Mouse (Mus musculus) G1E-ER4 (cell line): ENCODE measurements around the gene Lmx1b. TPM values are rescaled to one million over a fixed set of nuclear protein-coding genes. Genes with fewer than 3 reads are reported as not detected.

ENCODE experiments used
- GATA1 ChIP-seq: IDR thresholded peaks from one replicate; pipeline ENCODE4 v1.8.0; 2012; ENCODE audit warnings: low read length, inconsistent platforms
- polyA plus RNA-seq: library from polyadenylated mRNA; stranded (reverse); fragments of >175 nt; gene quantifications from 2 replicates; pipeline ENCODE4 v1.2.3, GENCODE M21; 2012

Lmx1b gene
- polyA plus RNA-seq, 1 experiment = not detected

DNA sequence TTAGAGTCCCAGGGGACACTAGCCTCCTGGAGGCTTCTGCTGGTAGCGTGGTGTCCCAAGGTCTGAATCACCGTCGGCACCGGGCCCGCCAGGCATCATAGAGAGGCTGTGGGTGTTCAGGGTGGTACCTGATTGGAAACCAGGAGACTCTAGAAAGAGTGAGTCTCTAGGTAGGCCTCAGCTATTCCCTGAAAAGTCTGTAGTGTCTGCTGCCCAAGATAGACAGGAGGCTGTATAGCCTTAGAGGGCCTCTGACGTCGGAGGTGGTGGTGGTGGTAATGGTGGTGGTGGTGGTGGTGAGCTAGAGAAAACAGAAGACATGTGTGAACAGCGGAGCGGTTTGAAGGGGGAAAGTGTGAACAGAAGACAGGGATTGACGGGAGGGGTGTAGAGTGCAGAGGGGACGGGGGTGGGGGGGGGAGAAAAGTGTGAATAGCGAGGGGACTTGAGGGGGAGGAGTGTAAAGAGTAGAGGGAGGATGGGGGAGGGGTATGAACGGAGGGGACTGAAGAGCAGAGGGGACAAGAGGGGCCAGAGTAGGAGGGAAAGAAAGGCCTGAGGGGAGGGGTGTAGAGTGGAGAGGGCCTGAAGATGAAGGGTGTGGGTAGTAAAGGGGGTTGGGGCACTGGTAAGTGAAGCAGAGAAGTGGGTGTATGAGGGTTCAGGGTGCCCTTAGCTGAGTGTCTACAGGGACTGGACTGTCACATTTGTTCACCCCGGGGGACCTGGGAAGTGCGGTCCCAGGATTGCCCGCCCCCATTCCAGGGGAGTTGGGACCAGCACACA lies 95.3 kb downstream of the Lmx1b start:
- TF ChIP-seq GATA1 = no peak

DNA sequence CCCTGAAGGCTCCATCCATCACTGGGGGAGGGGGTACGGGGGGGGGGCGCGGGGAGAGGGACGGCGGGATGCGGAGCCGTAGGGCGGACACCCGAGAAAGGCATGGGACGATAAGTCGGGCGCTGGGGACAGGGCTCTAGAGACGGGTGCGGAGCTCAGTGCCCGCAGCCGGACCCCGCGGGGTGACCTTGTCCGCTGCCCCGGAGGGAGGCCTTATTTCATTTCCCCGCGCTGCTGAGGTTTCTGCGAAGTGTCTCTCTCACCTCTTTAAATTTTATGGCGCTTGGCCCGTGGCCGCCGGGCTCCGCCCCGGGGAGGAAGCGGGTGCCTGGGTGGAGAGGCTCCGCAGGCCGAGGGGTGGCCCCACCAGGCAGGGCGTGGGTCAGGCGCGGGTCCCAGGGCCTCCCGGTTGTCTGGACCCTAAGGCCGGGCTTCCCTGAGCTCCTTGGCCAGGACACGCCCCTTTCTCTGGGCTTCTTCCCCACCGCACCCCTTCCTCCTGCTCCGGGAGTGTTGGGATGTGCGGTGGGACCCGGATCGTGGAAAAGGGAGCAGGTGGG lies 96.0 kb downstream of the Lmx1b start:
- no peak for TF ChIP-seq GATA1

DNA sequence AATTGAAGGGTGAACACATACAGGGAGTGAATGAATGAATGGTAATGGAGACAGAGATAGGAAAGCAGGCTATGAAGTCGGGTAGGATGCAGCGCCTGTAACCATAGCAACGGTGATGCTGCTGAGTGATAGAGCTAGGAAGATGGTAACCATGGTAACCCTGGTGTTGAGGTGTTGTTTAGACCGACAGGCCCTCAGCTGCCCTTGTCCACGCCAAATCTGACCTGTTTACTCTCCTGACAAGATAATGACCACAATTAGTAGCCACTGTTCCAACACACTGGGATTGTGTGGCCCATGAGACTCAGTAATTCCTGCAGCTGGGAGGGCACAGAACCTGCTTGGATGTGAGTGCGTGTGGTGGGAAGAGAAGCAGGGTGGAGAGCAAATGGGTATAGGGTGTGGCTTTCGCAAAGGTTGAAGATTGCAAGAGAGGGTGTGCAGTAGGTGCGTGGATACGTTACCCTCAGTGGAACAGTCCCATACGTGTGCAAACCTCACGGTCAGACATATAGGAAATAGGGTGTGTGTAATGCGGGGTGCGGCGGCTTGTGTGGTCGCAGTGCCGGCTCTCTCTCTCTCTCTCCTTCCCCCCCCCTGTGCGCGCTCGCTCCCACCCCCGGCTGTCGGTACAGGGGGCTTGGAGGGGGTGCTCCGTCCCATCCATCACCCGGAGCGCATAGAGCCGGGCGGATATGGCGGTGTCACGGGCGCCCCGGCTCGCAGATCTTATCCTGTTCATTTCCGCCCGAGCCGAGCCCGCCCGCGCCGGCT lies 96.7 kb downstream of the Lmx1b start:
- no peak for TF ChIP-seq GATA1

DNA sequence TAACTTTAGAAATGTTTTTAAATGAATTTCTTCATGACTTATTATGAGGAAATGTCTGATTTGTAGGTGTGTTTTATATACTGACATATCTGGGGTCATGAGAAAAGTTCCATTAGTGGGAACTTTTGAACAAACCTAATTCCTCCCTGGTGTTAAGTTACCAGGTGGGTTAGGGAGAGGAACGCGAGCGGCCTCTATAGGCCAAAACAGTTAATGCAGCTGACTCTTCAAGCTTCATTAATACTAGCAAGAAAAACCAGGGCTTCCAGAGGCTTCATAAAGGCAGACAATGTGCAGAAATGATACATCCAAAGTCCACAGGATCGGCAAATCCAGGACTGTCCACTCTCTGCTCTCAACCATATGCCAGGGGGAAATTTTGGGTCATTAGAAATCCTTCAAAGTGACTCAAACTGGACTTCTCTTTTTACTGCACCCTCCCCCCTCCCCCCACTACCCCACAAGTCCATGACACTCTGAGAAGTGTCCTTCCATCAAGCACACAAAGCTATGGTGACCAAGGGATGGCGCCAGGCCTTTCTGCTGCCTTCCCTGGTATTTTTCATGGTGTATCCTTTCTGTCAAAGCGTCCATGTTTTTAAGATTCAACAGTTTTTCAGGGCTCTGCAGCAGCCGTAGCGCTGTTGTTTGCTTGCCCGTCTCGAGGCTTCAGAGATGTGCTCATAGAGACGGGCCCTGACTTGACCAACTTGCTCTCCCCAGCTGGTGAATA lies 97.4 kb downstream of the Lmx1b start:
- TF ChIP-seq GATA1 = no peak

DNA sequence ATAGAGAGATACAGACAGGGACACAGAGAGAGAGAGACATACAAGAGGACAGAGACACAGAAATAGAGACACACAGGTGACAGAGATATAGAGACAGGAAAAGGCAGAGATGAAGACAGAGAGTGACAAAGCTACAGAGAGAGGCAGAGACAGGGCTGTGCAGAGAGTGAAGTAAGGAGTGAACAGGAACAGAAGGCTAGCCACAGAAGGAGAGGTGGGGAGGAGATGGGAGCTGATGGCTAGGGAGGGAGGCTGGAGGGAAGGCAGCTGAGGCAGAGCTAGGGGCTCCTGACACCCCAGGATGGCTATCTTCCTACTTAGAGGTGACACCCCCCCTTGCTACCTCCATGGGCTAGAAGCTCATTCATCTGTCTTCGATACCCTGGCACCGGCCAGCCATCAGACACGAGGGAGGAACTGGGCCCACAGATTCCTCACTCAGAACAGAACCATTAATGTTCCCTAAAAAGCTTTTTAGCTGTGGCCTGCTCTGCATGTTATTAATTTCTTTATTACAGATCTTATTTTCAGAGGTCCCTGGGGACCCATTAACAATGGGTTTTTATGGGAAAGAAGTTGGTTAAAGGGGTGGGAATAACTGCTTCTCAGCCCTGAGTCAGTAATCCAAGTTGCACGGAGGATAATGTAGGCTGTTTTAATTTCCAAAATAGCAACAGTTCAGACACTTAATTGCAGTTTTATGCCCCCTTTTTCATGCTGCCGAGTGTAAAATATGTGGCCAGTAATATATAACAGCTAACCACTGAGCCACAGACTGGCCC lies 114.8 kb downstream of the Lmx1b start:
- TF ChIP-seq GATA1 = no peak

DNA sequence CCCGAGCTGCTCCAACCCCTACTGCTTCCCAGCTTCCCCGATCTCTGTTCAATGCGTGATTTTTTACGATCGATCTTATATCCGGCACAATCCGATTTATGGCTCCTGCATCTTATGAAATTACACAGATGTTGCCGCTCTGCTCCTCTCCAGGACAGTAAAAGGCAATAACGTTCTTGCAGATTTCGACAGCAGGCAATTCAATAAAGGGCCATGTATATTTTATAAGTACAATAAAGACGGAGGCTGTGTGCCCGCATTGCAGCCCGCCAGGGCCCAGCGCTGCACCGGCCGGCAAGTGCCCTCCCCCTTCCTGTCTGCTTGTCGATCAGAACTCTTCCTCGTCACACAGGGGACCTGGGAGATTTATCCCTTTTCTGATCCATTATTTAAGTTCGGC lies 124.5 kb downstream of the Lmx1b start:
- no peak for TF ChIP-seq GATA1

DNA sequence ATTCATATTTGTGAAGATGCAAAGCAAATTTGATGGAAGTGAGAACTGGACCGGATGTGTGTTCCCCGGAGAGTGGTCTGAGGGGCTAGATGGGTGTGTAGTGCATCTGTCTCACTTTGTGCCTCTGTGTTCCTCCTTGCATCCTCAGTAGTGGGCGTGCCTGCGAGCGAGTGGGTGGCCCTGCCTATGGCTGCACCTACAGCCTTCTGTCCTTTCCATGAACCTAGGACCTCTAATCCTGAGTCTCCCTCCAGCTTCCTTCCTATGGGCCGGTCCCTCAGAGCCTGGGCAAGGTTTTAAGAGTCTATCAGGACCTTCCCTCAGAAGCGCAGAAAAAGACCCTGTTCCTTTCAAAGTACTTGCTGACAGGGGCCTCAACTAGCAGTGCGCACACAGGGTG lies 124.9 kb downstream of the Lmx1b start:
- no peak for TF ChIP-seq GATA1

Other genes with a start within 250 kb of the Lmx1b start
- gene Zbtb34, start 209.2 kb downstream of the Lmx1b start, polyA plus RNA-seq = 4.8 and 5.8 TPM in 2 replicates
- gene Zbtb43, start 172.0 kb downstream of the Lmx1b start, polyA plus RNA-seq = 1.6 and 2.6 TPM in 2 replicates
- 48.5 and 60.7 TPM in 2 replicates for gene Mvb12b, start 247.4 kb upstream of the Lmx1b start, polyA plus RNA-seq